Mouse (Mus musculus) kidney, postnatal 0 days (tissue): ENCODE results near the gene Dcaf5. TPM values are rescaled to one million over a fixed set of nuclear protein-coding genes. Genes with fewer than 3 reads are reported as not detected.
A peak's percentile ranks its signal among the peaks of the same experiment; 100 is the strongest.

Experiments
- ATAC-seq: fragments of 200-750 bp; cut with Nextera tagmentation; replicated peaks from 2 replicates; pipeline ENCODE4 v1.8.0; 2017; ENCODE audit warnings: low read depth, moderate number of reproducible peaks, moderate TSS enrichment, moderate library complexity; ENCODE audit not compliant: low FRiP score
- DNase-seq: peaks from one replicate; pipeline ENCODE4 v3.0.0-alpha.2; 2016; ENCODE audit warnings: low spot score
- H3K27ac ChIP-seq: fragments of 300-500 bp; sonication (generic); 2 replicates; pipeline ENCODE4 v1.5.1; 2014; ENCODE audit warnings: mild to moderate bottlenecking
- H3K27me3 ChIP-seq: fragments of 300-500 bp; sonication (generic); 2 replicates; pipeline ENCODE4 v1.6.1; 2014; ENCODE audit warnings: low read length, mixed read lengths; ENCODE audit not compliant: insufficient read depth
- H3K36me3 ChIP-seq: fragments of 300-500 bp; sonication (generic); 2 replicates; pipeline ENCODE4 v1.6.1; 2014; ENCODE audit warnings: low read length, mixed read lengths; ENCODE audit not compliant: insufficient read depth
- H3K4me1 ChIP-seq: fragments of 300-500 bp; sonication (generic); replicated peaks from 2 replicates; pipeline ENCODE4 v1.6.1; 2014; ENCODE audit warnings: antibody characterized with exemption, low read length, mixed read lengths; ENCODE audit not compliant: insufficient read depth
- H3K4me2 ChIP-seq: fragments of 300-500 bp; sonication (generic); 2 replicates; pipeline ENCODE4 v1.6.1; 2014; ENCODE audit warnings: mild to moderate bottlenecking, low read length, moderate library complexity, mixed read lengths
- H3K4me3 ChIP-seq: fragments of 300-500 bp; sonication (generic); replicated peaks from 2 replicates; pipeline ENCODE4 v1.5.1; 2014; ENCODE audit warnings: low read depth, low read length
- H3K9ac ChIP-seq: fragments of 300-500 bp; sonication (generic); 2 replicates; pipeline ENCODE4 v1.6.1; 2014; ENCODE audit warnings: low read depth, low read length
- H3K9me3 ChIP-seq: fragments of 300-500 bp; sonication (generic); replicated peaks from 2 replicates; pipeline ENCODE4 v1.6.1; 2016; ENCODE audit warnings: low read length, inconsistent platforms, mixed read lengths
- CTCF ChIP-seq: IDR thresholded peaks from 2 replicates; pipeline ENCODE4 v1.5.1; 2016; ENCODE audit warnings: antibody characterized with exemption, low read depth, mild to moderate bottlenecking, moderate library complexity
- WGBS: fragments of 180-500 bp; shearing (Covaris S2); extraction: QIAGEN DNeasy Blood & Tissue Kit; methylation state at CpG from one replicate; pipeline ENCODE4 v1.1.7; 2014; 5-methylcytosine and 5-hydroxymethylcytosine counted together
- polyA plus RNA-seq: library from polyadenylated mRNA; unstranded; fragments of >200 nt; fragmentation: Nextera tagmentation; extraction: Ambion mirVana; gene quantifications from 2 replicates; pipeline ENCODE4 v1.2.1, GENCODE M21; 2015

Dcaf5 gene
- polyA plus RNA-seq, 1 experiment from 2014 or later: 11.9 TPM

- DNase-seq: peak; percentile 8
- 72% methylated on average over 2 of the region's 2 CpGs for WGBS
- ATAC-seq: no peak
Measured at GRCm38 (mm10) chr12:80440957-80441356, 4.6 kb upstream of the Dcaf5 start.

GRCm38 (mm10) chr12:80437051-80437675, 762 bp upstream of the Dcaf5 start:
- H3K27me3 ChIP-seq: no peaks in the 10 kb centered on the region
- TF ChIP-seq CTCF: no peak
- peak overlapping the region; percentile 97 for H3K27ac ChIP-seq
- WGBS: 37% methylated on average over 4 of the region's 4 CpGs
- H3K9ac ChIP-seq: peak overlapping the region; percentile 94
- peak overlapping the region; percentile 96 for H3K4me3 ChIP-seq
- no peaks in the 10 kb centered on the region for H3K9me3 ChIP-seq
- DNase-seq (peak; percentile 4), ATAC-seq (no peak)
- H3K4me2 ChIP-seq: peak overlapping the region; percentile 66
- 0 out of 2 replicates have a peak, but pooled peaks cover 3% of the 10 kb centered on the region for H3K36me3 ChIP-seq
- H3K4me1 ChIP-seq: no peaks in the 10 kb centered on the region

More at GRCm38 (mm10) chr12:80440957-80441356, 4.6 kb upstream of the Dcaf5 start:
- Histone ChIP-seq H3K9me3 (no peaks in the 10 kb centered on the region), H3K36me3 (no peaks in the 10 kb centered on the region), H3K27ac (no peak overlapping the region), H3K9ac (no peak overlapping the region), H3K4me1 (no peaks in the 10 kb centered on the region), H3K27me3 (no peaks in the 10 kb centered on the region), H3K4me3 (no peak overlapping the region), H3K4me2 (no peak overlapping the region)
- peak; percentile 41; the same call in 1 of the 2 replicates for TF ChIP-seq CTCF

GRCm38 (mm10) chr12:80435887-80436286, 514 bp downstream of the Dcaf5 start:
- Histone ChIP-seq H3K27me3 (no peaks in the 10 kb centered on the region), H3K9me3 (no peaks in the 10 kb centered on the region), H3K4me3 (peak overlapping the region; percentile 96), H3K9ac (peak overlapping the region; percentile 94), H3K27ac (peak overlapping the region; percentile 97), H3K4me2 (peak overlapping the region; percentile 66), H3K36me3 (0 out of 2 replicates have a peak, but pooled peaks cover 3% of the 10 kb centered on the region), H3K4me1 (no peaks in the 10 kb centered on the region)
- ATAC-seq (peak; percentile 12), DNase-seq (peak; percentile 43)
- 3% methylated on average over 8 of the region's 10 CpGs for WGBS
- TF ChIP-seq CTCF: no peak

- Histone ChIP-seq H3K4me1 (no peaks in the 10 kb centered on the region), H3K36me3 (0 out of 2 replicates have a peak, but pooled peaks cover 3% of the 10 kb centered on the region), H3K4me3 (peak overlapping the region; percentile 96), H3K27me3 (no peaks in the 10 kb centered on the region), H3K9me3 (no peaks in the 10 kb centered on the region), H3K4me2 (peak overlapping the region; percentile 66), H3K9ac (peak overlapping the region; percentile 94), H3K27ac (peak overlapping the region; percentile 97)
- under 1% methylated on average over 56 of the region's 64 CpGs for WGBS
- peak; percentile 88 for DNase-seq
- 0 out of 2 replicates have a peak, but pooled peaks have one; percentile 1 for TF ChIP-seq CTCF
- ATAC-seq: peak; percentile 84
Measured at GRCm38 (mm10) chr12:80434961-80435691, 1.3 kb downstream of the Dcaf5 start.

GRCm38 (mm10) chr12:80434601-80434960, 1.8 kb downstream of the Dcaf5 start:
- Histone ChIP-seq H3K4me1 (no peaks in the 10 kb centered on the region), H3K9ac (peak overlapping the region; percentile 94), H3K9me3 (no peaks in the 10 kb centered on the region), H3K36me3 (0 out of 2 replicates have a peak, but pooled peaks cover 3% of the 10 kb centered on the region), H3K4me3 (peak overlapping the region; percentile 96), H3K4me2 (peak overlapping the region; percentile 66), H3K27ac (peak overlapping the region; percentile 97), H3K27me3 (no peaks in the 10 kb centered on the region)
- ATAC-seq (no peak), DNase-seq (no peak)
- no peak for TF ChIP-seq CTCF
- 4% methylated on average over 8 of the region's 10 CpGs for WGBS

GRCm38 (mm10) chr12:80433266-80433665, 3.1 kb downstream of the Dcaf5 start:
- no peak for TF ChIP-seq CTCF
- H3K9ac ChIP-seq: no peak overlapping the region
- WGBS: 46% methylated on average over 4 of the region's 4 CpGs
- H3K4me3 ChIP-seq: no peak overlapping the region
- no peaks in the 10 kb centered on the region for H3K9me3 ChIP-seq
- H3K4me1 ChIP-seq: no peaks in the 10 kb centered on the region
- DNase-seq: no peak
- no peaks in the 10 kb centered on the region for H3K27me3 ChIP-seq
- no peak overlapping the region for H3K27ac ChIP-seq
- H3K36me3 ChIP-seq: 0 out of 2 replicates have a peak, but pooled peaks cover 3% of the 10 kb centered on the region
- ATAC-seq: no peak
- no peak overlapping the region for H3K4me2 ChIP-seq
